Mouse (Mus musculus) heart, embryonic 14.5 days (tissue): Measurements from ENCODE around the gene Gpr156. TPM values are rescaled to one million over a fixed set of nuclear protein-coding genes. Genes with fewer than 3 reads are reported as not detected.

ENCODE experiments used
- polyA plus RNA-seq: library from polyadenylated mRNA; unstranded; fragments of >200 nt; fragmentation: Nextera tagmentation; extraction: Ambion mirVana; gene quantifications from 2 replicates; pipeline ENCODE4 v1.2.1, GENCODE M21; 2014

Gene Gpr156
- polyA plus RNA-seq, 1 experiment from 2014 or later, result 0.54 TPM

Other genes with a start within 250 kb of the Gpr156 start
- 537 and 600 TPM in 2 replicates for gene Fstl1, start 139.6 kb upstream of the Gpr156 start, polyA plus RNA-seq
- gene Gm36028, start 55.4 kb upstream of the Gpr156 start, polyA plus RNA-seq, result 3.3 and 4.9 TPM in 2 replicates
- gene Lrrc58, start 48.1 kb upstream of the Gpr156 start, polyA plus RNA-seq, result 41.8 and 42.6 TPM in 2 replicates
- 44.1 and 49.9 TPM in 2 replicates for gene Gsk3b, start 172.5 kb downstream of the Gpr156 start, polyA plus RNA-seq